Mouse (Mus musculus) stomach, embryonic 16.5 days (tissue): ENCODE results near the gene Atp5h. TPM values are rescaled to one million over a fixed set of nuclear protein-coding genes. Genes with fewer than 3 reads are reported as not detected.

Source experiments
- ATAC-seq: fragments of 200-750 bp; cut with Nextera tagmentation; 2 replicates; pipeline ENCODE4 v1.8.0; 2017; ENCODE audit warnings: moderate number of reproducible peaks, moderate TSS enrichment; ENCODE audit not compliant: insufficient read depth, low FRiP score
- H3K27ac ChIP-seq: fragments of 300-500 bp; sonication (generic); 2 replicates; pipeline ENCODE4 v1.5.1; 2014; ENCODE audit warnings: low read length
- H3K27me3 ChIP-seq: fragments of 300-500 bp; sonication (generic); 2 replicates; pipeline ENCODE4 v1.6.1; 2014; ENCODE audit warnings: low read length, control low read depth, mixed read lengths; ENCODE audit not compliant: control insufficient read depth, insufficient read depth
- H3K36me3 ChIP-seq: fragments of 300-500 bp; sonication (generic); 2 replicates; pipeline ENCODE4 v1.6.1; 2014; ENCODE audit warnings: low read length; ENCODE audit not compliant: control insufficient read depth, insufficient read depth
- H3K4me1 ChIP-seq: fragments of 300-500 bp; sonication (generic); 2 replicates; pipeline ENCODE4 v1.6.1; 2014; ENCODE audit warnings: low read length, control low read depth, mixed read lengths; ENCODE audit not compliant: control insufficient read depth, insufficient read depth
- H3K4me2 ChIP-seq: fragments of 300-500 bp; sonication (generic); 2 replicates; pipeline ENCODE4 v1.6.1; 2014; ENCODE audit warnings: low read depth, low read length, mixed read lengths
- H3K4me3 ChIP-seq: fragments of 300-500 bp; sonication (generic); replicated peaks from 2 replicates; pipeline ENCODE4 v1.5.1; 2014; ENCODE audit warnings: mild to moderate bottlenecking, low read length
- H3K9ac ChIP-seq: fragments of 300-500 bp; sonication (generic); 2 replicates; pipeline ENCODE4 v1.6.1; 2014; ENCODE audit warnings: low read length
- H3K9me3 ChIP-seq: fragments of 300-500 bp; sonication (generic); replicated peaks from 2 replicates; pipeline ENCODE4 v1.6.1; 2016; ENCODE audit warnings: low read length, control low read depth; ENCODE audit not compliant: control insufficient read depth
- WGBS: fragments of 180-500 bp; shearing (Covaris S2); extraction: QIAGEN DNeasy Blood & Tissue Kit; methylation state at CpG from one replicate; pipeline ENCODE4 v1.1.7; 2014; 5-methylcytosine and 5-hydroxymethylcytosine counted together
- microRNA-seq: library from miRNA; unstranded; fragments of <30 nt; microRNA quantifications from one replicate; pipeline ENCODE4, GENCODE M21; 2016
- polyA plus RNA-seq: library from polyadenylated mRNA; unstranded; fragments of >200 nt; fragmentation: Nextera tagmentation; extraction: Ambion mirVana; gene quantifications from 2 replicates; pipeline ENCODE4 v1.2.1, GENCODE M21; 2015

The Atp5h gene
- polyA plus RNA-seq, 1 experiment from 2014 or later: 843 TPM

GRCm38 (mm10) chr11:115366706-115367394 lies 52.9 kb downstream of the Atp5h start:
- H3K4me3 ChIP-seq: peak overlapping the region; percentile 63
- peaks cover 15% of the 10 kb centered on the region for H3K27me3 ChIP-seq
- H3K9me3 ChIP-seq: no peaks in the 10 kb centered on the region
- H3K4me2 ChIP-seq: peak overlapping the region; percentile 82
- 5% methylated on average over 28 of the region's 28 CpGs for WGBS
- H3K27ac ChIP-seq: peak overlapping the region; percentile 62
- peaks cover 33% of the 10 kb centered on the region for H3K4me1 ChIP-seq
- H3K9ac ChIP-seq: peak overlapping the region; percentile 77
- H3K36me3 ChIP-seq: no peaks in the 10 kb centered on the region
- no peak for ATAC-seq

DNA sequence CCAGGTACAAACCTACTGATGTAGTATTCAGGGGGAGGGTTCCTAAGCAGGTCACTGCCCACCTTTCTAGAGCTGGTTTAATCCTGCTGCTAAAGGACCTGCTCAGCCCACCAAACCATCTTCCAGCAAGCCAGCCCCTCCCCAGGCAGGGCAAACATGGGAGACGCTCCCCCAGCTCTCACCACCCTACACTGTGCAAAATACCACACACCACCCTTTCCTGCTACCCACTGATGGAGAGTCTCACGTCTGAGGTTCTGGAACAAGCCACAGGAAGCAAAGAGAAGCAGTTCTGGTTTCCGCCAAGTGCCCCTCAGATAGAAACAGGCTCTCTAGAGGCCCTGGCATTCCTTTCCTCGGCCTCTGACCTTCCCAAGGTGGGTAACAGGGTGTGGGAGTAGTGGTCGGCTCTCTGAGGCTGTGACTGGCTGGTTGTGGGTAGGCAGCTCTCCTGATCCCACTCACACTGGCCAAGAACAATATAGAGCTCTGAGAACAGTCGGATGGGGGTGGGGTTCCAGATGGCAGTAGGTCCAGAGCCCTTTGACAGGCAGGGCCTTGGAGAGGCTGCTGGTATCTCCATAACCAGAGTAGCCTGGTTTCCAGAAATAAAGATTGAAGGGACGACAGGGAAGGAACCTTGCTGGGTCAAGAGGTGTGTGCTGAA lies 53.6 kb downstream of the Atp5h start:
- no peaks in the 10 kb centered on the region for H3K36me3 ChIP-seq
- no peak for ATAC-seq
- peak overlapping the region; percentile 77 for H3K9ac ChIP-seq
- H3K4me1 ChIP-seq: peaks cover 33% of the 10 kb centered on the region
- no peaks in the 10 kb centered on the region for H3K9me3 ChIP-seq
- H3K4me3 ChIP-seq: peak overlapping the region; percentile 63
- WGBS: 35% methylated on average over 7 of the region's 7 CpGs
- H3K27me3 ChIP-seq: peaks cover 15% of the 10 kb centered on the region
- H3K4me2 ChIP-seq: peak overlapping the region; percentile 82
- peak overlapping the region; percentile 1; the same call in 1 of the 2 replicates for H3K27ac ChIP-seq

Small RNA genes within 50 kb of the gene (microRNA-seq; reads per million reads assigned to microRNA genes)
- gene Mir3968: not detected

Other genes starting within 250 kb of the Atp5h start
- gene Tmem104, start 232.5 kb downstream of the Atp5h start, polyA plus RNA-seq: 8.3 and 9.7 TPM in 2 replicates
- 21.8 and 23.4 TPM in 2 replicates for gene Nat9, start 232.1 kb downstream of the Atp5h start, polyA plus RNA-seq
- not detected in 2 replicates for gene Grin2c, start 152.7 kb downstream of the Atp5h start, polyA plus RNA-seq
- gene Fdxr, start 142.9 kb downstream of the Atp5h start, polyA plus RNA-seq: 15.4 and 15.9 TPM in 2 replicates
- 1.6 and 1.7 TPM in 2 replicates for gene Fads6, start 122.3 kb downstream of the Atp5h start, polyA plus RNA-seq
- gene Otop2, start 112.8 kb downstream of the Atp5h start, polyA plus RNA-seq: 1.9 and 2.5 TPM in 2 replicates
- gene Ush1g, start 97.9 kb downstream of the Atp5h start, polyA plus RNA-seq: 0.62 and 0.76 TPM in 2 replicates
- gene Otop3, start 85.2 kb downstream of the Atp5h start, polyA plus RNA-seq: 4.6 and 8.4 TPM in 2 replicates
- 44.0 and 46.2 TPM in 2 replicates for gene Hid1, start 52.2 kb downstream of the Atp5h start, polyA plus RNA-seq
- gene Cdr2l, start 38.0 kb downstream of the Atp5h start, polyA plus RNA-seq: 6.1 and 6.6 TPM in 2 replicates
- 160 and 162 TPM in 2 replicates for gene Mrpl58, start 16.2 kb downstream of the Atp5h start, polyA plus RNA-seq
- 3.2 and 3.6 TPM in 2 replicates for gene Kctd2, start 166 bp upstream of the Atp5h start, polyA plus RNA-seq
- gene Trim80, start 20.6 kb upstream of the Atp5h start, polyA plus RNA-seq: 0.22 and 0.26 TPM in 2 replicates
- gene Slc16a5, start 42.5 kb upstream of the Atp5h start, polyA plus RNA-seq: 2.8 and 3.7 TPM in 2 replicates
- gene Armc7, start 55.7 kb upstream of the Atp5h start, polyA plus RNA-seq: 7.9 and 8.0 TPM in 2 replicates
- gene Nt5c, start 71.9 kb upstream of the Atp5h start, polyA plus RNA-seq: 112 and 113 TPM in 2 replicates
- gene Jpt1, start 94.4 kb upstream of the Atp5h start, polyA plus RNA-seq: 454 and 457 TPM in 2 replicates
- gene Sumo2, start 116.3 kb upstream of the Atp5h start, polyA plus RNA-seq: 687 and 737 TPM in 2 replicates
- 138 and 141 TPM in 2 replicates for gene Nup85, start 144.5 kb upstream of the Atp5h start, polyA plus RNA-seq
- gene Mrps7, start 184.0 kb upstream of the Atp5h start, polyA plus RNA-seq: 78.5 and 91.1 TPM in 2 replicates
- gene Gga3, start 184.1 kb upstream of the Atp5h start, polyA plus RNA-seq: 17.4 and 18.8 TPM in 2 replicates
- 35.9 and 47.4 TPM in 2 replicates for gene Mif4gd, start 193.0 kb upstream of the Atp5h start, polyA plus RNA-seq
- gene Slc25a19, start 208.3 kb upstream of the Atp5h start, polyA plus RNA-seq: 22.1 and 22.7 TPM in 2 replicates